In the genomic region with DNA sequence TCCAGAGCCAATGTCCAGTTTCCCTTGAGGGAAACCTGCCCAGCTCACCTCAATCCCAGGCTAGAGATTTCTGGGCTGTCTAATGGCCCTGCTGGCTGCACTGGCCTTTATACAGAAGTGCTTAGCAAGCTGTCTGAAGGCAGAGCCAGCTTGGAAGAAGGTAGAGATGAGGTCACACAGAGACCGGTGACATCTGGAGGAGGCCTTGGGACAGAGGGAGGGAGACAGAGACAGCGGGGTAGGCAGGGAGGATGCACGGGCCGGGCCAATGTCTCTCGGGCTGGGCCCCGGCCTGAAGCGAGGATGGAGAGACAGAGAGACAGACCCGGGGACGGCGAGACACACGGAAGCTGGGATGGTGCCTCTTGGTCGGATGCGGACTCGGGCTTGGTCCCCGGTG, we compare ENCODE assay signal across 15 mouse cellular contexts.
"Had no signal": no experiment of that assay in that cellular context is flagged by ENCODE, and none has a peak within 500 bp of the region (broad histone marks: within the 10 kb centered on the region; RNA-seq: fewer than 3 reads in every experiment).

No protein-coding gene starts in this region.

- H3K27ac ChIP-seq: left cerebral cortex, adult 2 months; limb, embryonic 13.5 days; liver, embryonic 14.5 days; midbrain, embryonic 10.5 days; stomach, embryonic 15.5 days had no signal

- H3K27me3 ChIP-seq: kidney, embryonic 15.5 days; limb, embryonic 13.5 days; stomach, embryonic 15.5 days had no signal

- H3K4me3 ChIP-seq: kidney, embryonic 15.5 days; left cerebral cortex, adult 2 months; limb, embryonic 13.5 days; midbrain, embryonic 10.5 days; myocyte; stomach, embryonic 15.5 days had no signal

- H3K9me3 ChIP-seq: kidney, embryonic 15.5 days; limb, embryonic 13.5 days; midbrain, embryonic 10.5 days; stomach, embryonic 15.5 days had no signal

- H3K4me1 ChIP-seq: limb, embryonic 13.5 days; stomach, embryonic 15.5 days had no signal

- H3K9ac ChIP-seq: kidney, embryonic 15.5 days; limb, embryonic 13.5 days; liver, embryonic 14.5 days; stomach, embryonic 15.5 days had no signal

- H3K4me2 ChIP-seq: kidney, embryonic 15.5 days; limb, embryonic 13.5 days; stomach, embryonic 15.5 days had no signal

- DNase-seq: kidney, adult 2 months; kidney, postnatal 25 days; lung, adult 18-20 months; lung, postnatal 36 days; midbrain, embryonic 14.5 days; retina, postnatal 1 day; right cerebral cortex, postnatal 4 days; thymus, postnatal 4 days had no signal
